Mouse (Mus musculus): ENCODE data around the gene Ktn1. TPM values are rescaled to one million over a fixed set of nuclear protein-coding genes. Genes with fewer than 3 reads are reported as not detected.
A peak's percentile ranks its signal among the peaks of the same experiment; 100 is the strongest.

Ktn1 gene
- polyA plus RNA-seq, 1 experiment: 78.3 TPM

DNA sequence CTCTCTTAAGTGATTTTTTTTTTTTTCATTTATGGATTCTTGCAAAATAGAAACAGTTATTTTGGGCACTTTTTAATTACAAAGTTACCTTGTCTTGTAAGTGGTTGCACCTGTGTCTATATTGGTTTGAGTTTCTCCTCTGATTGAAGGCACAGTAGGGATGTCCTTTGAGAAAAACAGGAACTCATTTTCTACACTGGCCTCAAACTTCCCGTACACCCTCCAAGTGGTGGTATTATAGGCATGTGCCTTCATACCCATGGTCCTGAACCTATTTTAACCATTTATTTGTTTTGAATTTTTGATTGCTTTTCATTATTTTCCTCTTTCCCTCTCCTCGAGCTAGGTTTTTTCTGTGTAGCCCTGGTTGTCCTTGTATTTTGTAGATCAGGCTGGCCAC, 7.2 kb downstream of the Ktn1 start:
- peaks cover 2% of the 10 kb centered on the region for H3K4me1 ChIP-seq (ENCODE audit: control insufficient read depth, insufficient read depth, low read length)
- H3K27ac ChIP-seq (ENCODE audit: insufficient read depth, low read length): no peak overlapping the region
- TF ChIP-seq POLR2A (IDR thresholded peaks at IDR 0.05; ENCODE audit: low read depth, low read length) (no peak), CTCF (IDR thresholded peaks at IDR 0.05; ENCODE audit: borderline replicate concordance, insufficient read depth, low read length) (no peak)
- no peak overlapping the region for H3K4me3 ChIP-seq (ENCODE audit: insufficient read depth, low read length)

DNA sequence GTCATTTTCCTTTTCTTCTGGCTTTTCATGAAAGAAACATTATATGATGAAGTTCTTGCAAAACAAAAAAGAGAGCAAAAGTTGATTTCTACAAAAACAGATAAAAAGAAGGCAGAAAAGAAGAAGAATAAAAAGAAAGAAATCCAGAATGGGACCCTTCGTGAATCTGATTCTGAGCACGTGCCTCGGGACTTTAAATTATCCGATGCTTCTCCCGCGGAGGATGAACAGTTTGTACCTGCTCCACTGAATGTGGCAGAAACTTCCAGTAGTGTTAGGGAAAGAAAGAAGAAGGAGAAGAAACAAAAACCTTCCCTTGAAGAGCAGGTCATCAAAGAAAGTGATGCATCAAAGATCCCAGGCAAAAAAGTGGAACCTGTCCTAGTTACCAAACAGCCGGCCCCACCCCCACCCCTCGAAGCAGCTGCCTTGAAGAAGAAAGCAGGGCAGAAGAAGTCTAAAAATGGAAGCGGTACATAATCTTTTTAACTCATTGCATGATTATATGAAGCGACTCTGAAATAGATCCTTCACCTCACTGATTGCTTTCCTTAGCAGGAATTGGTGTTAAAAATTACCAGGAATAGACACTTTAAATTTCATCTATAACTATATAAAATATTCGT, 15.7 kb downstream of the Ktn1 start:
- H3K27ac ChIP-seq (ENCODE audit: insufficient read depth, low read length): no peak overlapping the region
- H3K4me3 ChIP-seq (ENCODE audit: insufficient read depth, low read length): no peak overlapping the region
- peaks cover 12% of the 10 kb centered on the region for H3K4me1 ChIP-seq (ENCODE audit: control insufficient read depth, insufficient read depth, low read length)
- TF ChIP-seq CTCF (IDR thresholded peaks at IDR 0.05; ENCODE audit: borderline replicate concordance, insufficient read depth, low read length): no peak
- TF ChIP-seq POLR2A (IDR thresholded peaks at IDR 0.05; ENCODE audit: low read depth, low read length): no peak

DNA sequence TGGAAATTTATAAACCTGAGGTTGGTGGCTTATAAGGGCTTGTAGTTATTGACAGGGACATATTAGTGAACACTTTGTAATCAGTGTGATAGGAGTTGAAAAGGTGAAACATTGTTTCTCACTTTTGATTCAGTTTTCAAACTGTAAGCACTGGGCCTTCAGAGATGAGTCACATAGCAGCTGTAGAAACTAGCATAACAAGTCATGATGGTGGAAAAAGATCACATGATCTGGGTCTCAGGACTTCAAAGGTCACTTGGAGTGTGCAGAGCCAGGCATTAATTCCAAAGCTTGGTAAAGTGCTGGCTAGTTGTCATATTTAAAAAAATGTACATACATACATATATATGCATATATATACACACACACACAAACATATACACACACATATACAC, 16.2 kb downstream of the Ktn1 start:
- no peak overlapping the region for H3K4me3 ChIP-seq (ENCODE audit: insufficient read depth, low read length)
- TF ChIP-seq POLR2A (IDR thresholded peaks at IDR 0.05; ENCODE audit: low read depth, low read length): no peak
- TF ChIP-seq CTCF (IDR thresholded peaks at IDR 0.05; ENCODE audit: borderline replicate concordance, insufficient read depth, low read length): no peak

DNA sequence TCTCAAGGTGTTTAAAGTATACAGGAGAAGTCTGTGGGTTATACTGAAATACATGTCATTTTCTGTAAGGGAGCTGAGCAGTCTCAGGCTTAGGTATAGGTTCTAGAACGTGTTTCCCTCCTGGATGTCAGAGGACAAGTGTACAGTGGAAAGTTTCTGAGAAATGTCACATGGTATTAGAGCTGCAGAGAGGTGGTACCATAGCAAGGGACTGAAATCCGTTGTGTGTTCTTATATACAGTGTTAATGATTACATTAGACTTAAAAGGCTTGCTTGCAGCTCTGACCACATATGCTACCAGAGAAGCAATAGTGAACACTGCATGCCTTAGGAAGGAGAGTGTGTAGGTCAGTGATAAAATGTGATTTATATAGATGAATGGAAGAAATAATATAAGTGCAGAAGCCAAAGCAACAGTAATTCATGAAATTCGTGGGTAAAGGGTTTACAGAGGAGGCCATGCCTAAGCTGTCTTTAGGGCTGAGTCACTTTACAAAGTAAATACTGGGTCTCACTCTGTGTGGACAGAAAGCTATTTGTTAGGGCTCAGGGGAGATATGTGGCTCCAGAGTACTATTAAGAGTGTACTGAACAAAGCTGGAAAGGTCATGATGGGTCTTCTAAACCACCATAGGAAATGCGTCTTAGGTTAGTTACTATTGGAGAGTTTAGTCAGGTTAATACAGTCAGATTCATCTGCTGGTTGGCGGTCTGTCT, 17.0 kb downstream of the Ktn1 start:
- TF ChIP-seq CTCF (IDR thresholded peaks at IDR 0.05; ENCODE audit: borderline replicate concordance, insufficient read depth, low read length) (no peak), POLR2A (IDR thresholded peaks at IDR 0.05; ENCODE audit: low read depth, low read length) (no peak)
- Histone ChIP-seq H3K4me1 (ENCODE audit: control insufficient read depth, insufficient read depth, low read length) (peaks cover 12% of the 10 kb centered on the region), H3K27ac (ENCODE audit: insufficient read depth, low read length) (peak overlapping the region; percentile 80), H3K4me3 (ENCODE audit: insufficient read depth, low read length) (no peak overlapping the region)

More for the DNA sequence above, 16.2 kb downstream of the Ktn1 start:
- H3K4me1 ChIP-seq (ENCODE audit: control insufficient read depth, insufficient read depth, low read length): peaks cover 12% of the 10 kb centered on the region
- H3K27ac ChIP-seq (ENCODE audit: insufficient read depth, low read length): no peak overlapping the region

- Histone ChIP-seq H3K27ac (ENCODE audit: insufficient read depth, low read length) (no peak overlapping the region), H3K4me1 (ENCODE audit: control insufficient read depth, insufficient read depth, low read length) (peaks cover 14% of the 10 kb centered on the region), H3K4me3 (ENCODE audit: insufficient read depth, low read length) (no peak overlapping the region)
- TF ChIP-seq POLR2A (IDR thresholded peaks at IDR 0.05; ENCODE audit: low read depth, low read length): no peak
- TF ChIP-seq CTCF (IDR thresholded peaks at IDR 0.05; ENCODE audit: borderline replicate concordance, insufficient read depth, low read length): no peak
Measured at GRCm38 (mm10) chr14:47668096-47668495, 19.8 kb downstream of the Ktn1 start.

DNA sequence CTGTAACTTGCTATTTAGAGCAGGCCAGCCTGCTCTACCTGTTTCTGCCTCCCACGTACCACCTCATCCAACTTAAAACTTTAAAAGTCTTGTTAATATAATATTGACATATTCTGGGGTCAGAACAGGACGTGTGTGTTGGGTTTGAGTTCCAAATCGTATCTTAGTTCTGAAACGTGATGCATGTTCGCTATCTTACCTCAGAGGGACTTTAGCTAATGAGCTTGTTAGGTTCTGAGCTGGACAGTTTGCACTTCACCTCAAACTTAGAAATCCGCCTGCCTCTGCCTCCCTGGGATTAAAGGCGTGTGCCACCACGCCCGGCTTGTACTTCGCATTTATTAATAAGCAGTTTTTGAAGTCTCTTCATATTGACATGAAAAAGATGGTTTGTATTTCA, 34.6 kb downstream of the Ktn1 start:
- H3K4me1 ChIP-seq (ENCODE audit: control insufficient read depth, insufficient read depth, low read length): no peaks in the 10 kb centered on the region
- H3K27ac ChIP-seq (ENCODE audit: insufficient read depth, low read length): no peak overlapping the region
- TF ChIP-seq POLR2A (IDR thresholded peaks at IDR 0.05; ENCODE audit: low read depth, low read length) (no peak), CTCF (IDR thresholded peaks at IDR 0.05; ENCODE audit: borderline replicate concordance, insufficient read depth, low read length) (no peak)
- no peak overlapping the region for H3K4me3 ChIP-seq (ENCODE audit: insufficient read depth, low read length)

- H3K4me1 ChIP-seq (ENCODE audit: control insufficient read depth, insufficient read depth, low read length): no peaks in the 10 kb centered on the region
- H3K4me3 ChIP-seq (ENCODE audit: insufficient read depth, low read length): no peak overlapping the region
- TF ChIP-seq POLR2A (IDR thresholded peaks at IDR 0.05; ENCODE audit: low read depth, low read length) (no peak), CTCF (IDR thresholded peaks at IDR 0.05; ENCODE audit: borderline replicate concordance, insufficient read depth, low read length) (no peak)
- H3K27ac ChIP-seq (ENCODE audit: insufficient read depth, low read length): no peak overlapping the region
Measured at GRCm38 (mm10) chr14:47684579-47684978, 36.3 kb downstream of the Ktn1 start.

DNA sequence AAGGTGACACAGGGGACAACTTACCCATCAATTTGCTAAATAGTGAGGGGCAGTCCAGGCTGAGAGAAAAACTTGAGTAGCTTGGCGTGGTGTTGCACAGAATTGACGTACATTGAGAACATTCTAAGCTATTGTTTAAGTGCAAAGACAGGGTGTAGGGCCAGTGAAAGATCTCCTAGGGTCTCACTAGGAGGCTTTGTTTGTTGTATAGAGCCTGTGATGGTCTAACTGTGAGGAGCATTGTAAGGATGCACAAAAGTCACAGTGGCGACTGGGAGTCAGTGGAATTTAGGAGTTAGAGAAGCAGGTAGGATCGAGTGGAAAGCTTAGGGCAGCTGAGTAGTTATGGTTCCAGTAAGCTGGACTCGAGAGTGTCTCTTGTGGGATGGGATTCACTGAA, 50.9 kb downstream of the Ktn1 start:
- TF ChIP-seq CTCF (IDR thresholded peaks at IDR 0.05; ENCODE audit: borderline replicate concordance, insufficient read depth, low read length): no peak
- TF ChIP-seq POLR2A (IDR thresholded peaks at IDR 0.05; ENCODE audit: low read depth, low read length): no peak
- H3K27ac ChIP-seq (ENCODE audit: insufficient read depth, low read length): no peak overlapping the region
- H3K4me3 ChIP-seq (ENCODE audit: insufficient read depth, low read length): no peak overlapping the region
- H3K4me1 ChIP-seq (ENCODE audit: control insufficient read depth, insufficient read depth, low read length): no peaks in the 10 kb centered on the region

DNA sequence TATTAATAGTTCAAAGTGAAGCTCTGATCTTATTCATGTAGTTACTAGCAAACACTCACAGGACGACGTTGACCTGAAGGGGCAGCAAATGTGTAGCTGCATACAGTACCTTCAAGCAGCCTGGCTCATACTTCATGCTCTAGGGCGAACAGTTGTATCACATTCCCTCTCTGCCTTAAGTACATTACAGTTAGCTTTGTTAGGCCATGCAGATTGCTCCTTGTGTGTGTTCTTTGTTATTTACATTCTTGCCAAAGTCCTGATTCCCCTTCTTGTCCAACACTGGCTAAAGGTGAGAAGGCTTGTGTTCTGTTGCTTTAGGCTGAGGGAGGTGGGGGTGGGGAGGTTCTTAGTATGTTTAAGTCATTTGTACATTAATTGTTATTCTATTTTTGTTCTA, 61.3 kb downstream of the Ktn1 start:
- no peaks in the 10 kb centered on the region for H3K4me1 ChIP-seq (ENCODE audit: control insufficient read depth, insufficient read depth, low read length)
- TF ChIP-seq CTCF (IDR thresholded peaks at IDR 0.05; ENCODE audit: borderline replicate concordance, insufficient read depth, low read length) (no peak), POLR2A (IDR thresholded peaks at IDR 0.05; ENCODE audit: low read depth, low read length) (no peak)
- H3K4me3 ChIP-seq (ENCODE audit: insufficient read depth, low read length): no peak overlapping the region
- no peak overlapping the region for H3K27ac ChIP-seq (ENCODE audit: insufficient read depth, low read length)

GRCm38 (mm10) chr14:47715771-47716170, 67.5 kb downstream of the Ktn1 start:
- Histone ChIP-seq H3K4me3 (ENCODE audit: insufficient read depth, low read length) (no peak overlapping the region), H3K27ac (ENCODE audit: insufficient read depth, low read length) (no peak overlapping the region), H3K4me1 (ENCODE audit: control insufficient read depth, insufficient read depth, low read length) (no peaks in the 10 kb centered on the region)
- no peak for TF ChIP-seq POLR2A (IDR thresholded peaks at IDR 0.05; ENCODE audit: low read depth, low read length)

Measured in embryonic fibroblast, embryonic 13.5 days (primary cell).